Mouse (Mus musculus): ENCODE results near the gene Klhl10. TPM values are rescaled to one million over a fixed set of nuclear protein-coding genes. Genes with fewer than 3 reads are reported as not detected.

Klhl10 gene
- polyA plus RNA-seq, 1 experiment from 2014 or later: 0.93 TPM

- no peak for DNase-seq (ENCODE audit: low spot score)
These were observed 44.3 kb downstream of the Klhl10 start for GRCm38 (mm10) chr11:100485801-100486538.

DNA sequence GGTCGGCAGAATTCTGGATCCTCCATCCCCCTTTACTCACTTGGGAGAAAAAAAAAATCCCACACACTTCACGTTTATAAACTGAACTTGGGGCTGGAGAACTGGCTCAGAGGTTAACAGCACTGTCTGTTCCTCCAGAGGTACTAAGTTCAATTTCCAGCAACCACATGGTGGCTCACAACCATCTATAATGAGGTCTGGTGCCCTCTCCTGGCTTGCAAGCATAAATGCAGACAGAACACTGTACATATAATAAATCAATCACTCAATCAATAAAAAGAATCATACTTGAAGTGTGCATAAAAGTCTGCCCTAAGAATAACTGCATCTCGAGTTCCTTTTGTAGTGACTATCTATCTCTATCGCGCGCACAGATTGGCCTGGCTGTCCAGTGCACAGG lies 49.2 kb downstream of the Klhl10 start:
- Histone ChIP-seq H3K4me1 (ENCODE audit: control insufficient read depth, insufficient read depth, low read length) (no peaks in the 10 kb centered on the region), H3K36me3 (ENCODE audit: control insufficient read depth, insufficient read depth, low read length) (peaks cover 46% of the 10 kb centered on the region), H3K9me3 (ENCODE audit: control insufficient read depth, low read length) (no peaks in the 10 kb centered on the region), H3K27ac (replicated peaks; ENCODE audit: low read depth, low read length) (no peak overlapping the region), H3K4me2 (ENCODE audit: low read depth, severe bottlenecking) (no peak overlapping the region), H3K9ac (ENCODE audit: low read length) (no peak overlapping the region), H3K4me3 (ENCODE audit: low read depth, low read length) (no peak overlapping the region), H3K27me3 (ENCODE audit: control insufficient read depth, insufficient read depth, low read length) (no peaks in the 10 kb centered on the region)
- WGBS: 89% methylated on average over 6 of the region's 6 CpGs
- ATAC-seq (ENCODE audit: insufficient number of reproducible peaks, low FRiP score, low TSS enrichment, low read depth) (no peak), DNase-seq (ENCODE audit: low spot score) (no peak)

More at GRCm38 (mm10) chr11:100485801-100486538, 44.3 kb downstream of the Klhl10 start:
- H3K27ac ChIP-seq (replicated peaks; ENCODE audit: low read depth, low read length): no peak overlapping the region
- H3K4me1 ChIP-seq (ENCODE audit: control insufficient read depth, insufficient read depth, low read length): no peaks in the 10 kb centered on the region
- WGBS: 90% methylated on average over 8 of the region's 8 CpGs
- no peaks in the 10 kb centered on the region for H3K27me3 ChIP-seq (ENCODE audit: control insufficient read depth, insufficient read depth, low read length)
- no peak overlapping the region for H3K4me2 ChIP-seq (ENCODE audit: low read depth, severe bottlenecking)
- peaks cover 33% of the 10 kb centered on the region; the same call in 1 of the 2 replicates for H3K36me3 ChIP-seq (ENCODE audit: control insufficient read depth, insufficient read depth, low read length)
- ATAC-seq (ENCODE audit: insufficient number of reproducible peaks, low FRiP score, low TSS enrichment, low read depth): no peak
- no peak overlapping the region for H3K9ac ChIP-seq (ENCODE audit: low read length)
- H3K4me3 ChIP-seq (ENCODE audit: low read depth, low read length): no peak overlapping the region
- H3K9me3 ChIP-seq (ENCODE audit: control insufficient read depth, low read length): no peaks in the 10 kb centered on the region

DNA sequence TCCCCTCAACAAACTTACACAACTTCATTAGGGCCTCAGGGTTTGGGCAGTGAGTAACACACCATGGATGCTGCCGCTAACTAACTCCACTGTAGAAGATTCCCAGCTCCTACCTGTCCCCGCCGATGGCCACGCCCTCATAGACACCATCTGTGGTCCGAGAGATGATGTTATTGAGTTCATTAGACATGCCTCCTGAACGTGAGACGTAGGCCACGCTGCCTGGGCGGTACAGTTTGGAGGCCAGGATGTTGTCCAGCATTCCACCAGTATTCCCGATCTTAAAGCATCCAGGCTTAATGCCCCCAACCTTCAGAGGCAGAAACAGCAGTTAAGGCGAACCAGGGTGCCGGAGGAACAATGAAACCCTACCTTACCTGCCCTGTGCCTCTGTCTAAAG lies 52.1 kb downstream of the Klhl10 start:
- Histone ChIP-seq H3K27ac (replicated peaks; ENCODE audit: low read depth, low read length) (no peak overlapping the region), H3K9me3 (ENCODE audit: control insufficient read depth, low read length) (no peaks in the 10 kb centered on the region), H3K27me3 (ENCODE audit: control insufficient read depth, insufficient read depth, low read length) (no peaks in the 10 kb centered on the region), H3K9ac (ENCODE audit: low read length) (no peak overlapping the region), H3K4me3 (ENCODE audit: low read depth, low read length) (no peak overlapping the region), H3K4me2 (ENCODE audit: low read depth, severe bottlenecking) (no peak overlapping the region), H3K36me3 (ENCODE audit: control insufficient read depth, insufficient read depth, low read length) (peaks cover 61% of the 10 kb centered on the region), H3K4me1 (ENCODE audit: control insufficient read depth, insufficient read depth, low read length) (no peaks in the 10 kb centered on the region)
- DNase-seq (ENCODE audit: low spot score) (no peak), ATAC-seq (ENCODE audit: insufficient number of reproducible peaks, low FRiP score, low TSS enrichment, low read depth) (no peak)
- WGBS: 93% methylated on average over 12 of the region's 12 CpGs

- DNase-seq (ENCODE audit: low spot score) (no peak), ATAC-seq (ENCODE audit: insufficient number of reproducible peaks, low FRiP score, low TSS enrichment, low read depth) (no peak)
- 84% methylated on average over 3 of the region's 3 CpGs for WGBS
- H3K4me2 ChIP-seq (ENCODE audit: low read depth, severe bottlenecking): no peak overlapping the region
- no peaks in the 10 kb centered on the region for H3K27me3 ChIP-seq (ENCODE audit: control insufficient read depth, insufficient read depth, low read length)
- H3K9ac ChIP-seq (ENCODE audit: low read length): no peak overlapping the region
- no peak overlapping the region for H3K4me3 ChIP-seq (ENCODE audit: low read depth, low read length)
- H3K27ac ChIP-seq (replicated peaks; ENCODE audit: low read depth, low read length): no peak overlapping the region
- peaks cover 62% of the 10 kb centered on the region for H3K36me3 ChIP-seq (ENCODE audit: control insufficient read depth, insufficient read depth, low read length)
- H3K9me3 ChIP-seq (ENCODE audit: control insufficient read depth, low read length): no peaks in the 10 kb centered on the region
- no peaks in the 10 kb centered on the region for H3K4me1 ChIP-seq (ENCODE audit: control insufficient read depth, insufficient read depth, low read length)
These were observed 58.5 kb downstream of the Klhl10 start for GRCm38 (mm10) chr11:100500241-100500640.

- ATAC-seq (ENCODE audit: insufficient number of reproducible peaks, low FRiP score, low TSS enrichment, low read depth) (no peak), DNase-seq (ENCODE audit: low spot score) (no peak)
- 92% methylated on average over 7 of the region's 7 CpGs for WGBS
- H3K27ac ChIP-seq (replicated peaks; ENCODE audit: low read depth, low read length): no peak overlapping the region
- H3K4me1 ChIP-seq (ENCODE audit: control insufficient read depth, insufficient read depth, low read length): no peaks in the 10 kb centered on the region
- H3K4me3 ChIP-seq (ENCODE audit: low read depth, low read length): no peak overlapping the region
- no peaks in the 10 kb centered on the region for H3K27me3 ChIP-seq (ENCODE audit: control insufficient read depth, insufficient read depth, low read length)
- no peak overlapping the region for H3K9ac ChIP-seq (ENCODE audit: low read length)
- H3K36me3 ChIP-seq (ENCODE audit: control insufficient read depth, insufficient read depth, low read length): peaks cover 63% of the 10 kb centered on the region
- H3K9me3 ChIP-seq (ENCODE audit: control insufficient read depth, low read length): no peaks in the 10 kb centered on the region
- no peak overlapping the region for H3K4me2 ChIP-seq (ENCODE audit: low read depth, severe bottlenecking)
These were observed 58.9 kb downstream of the Klhl10 start for GRCm38 (mm10) chr11:100500651-100501050.

- Histone ChIP-seq H3K27me3 (ENCODE audit: control insufficient read depth, insufficient read depth, low read length) (no peaks in the 10 kb centered on the region), H3K9ac (ENCODE audit: low read length) (no peak overlapping the region), H3K36me3 (ENCODE audit: control insufficient read depth, insufficient read depth, low read length) (peaks cover 60% of the 10 kb centered on the region), H3K4me3 (ENCODE audit: low read depth, low read length) (no peak overlapping the region), H3K4me1 (ENCODE audit: control insufficient read depth, insufficient read depth, low read length) (no peaks in the 10 kb centered on the region), H3K4me2 (ENCODE audit: low read depth, severe bottlenecking) (no peak overlapping the region), H3K27ac (replicated peaks; ENCODE audit: low read depth, low read length) (no peak overlapping the region), H3K9me3 (ENCODE audit: control insufficient read depth, low read length) (no peaks in the 10 kb centered on the region)
- ATAC-seq (ENCODE audit: insufficient number of reproducible peaks, low FRiP score, low TSS enrichment, low read depth): no peak
- WGBS: 62% methylated on average over 6 of the region's 6 CpGs
- no peak for DNase-seq (ENCODE audit: low spot score)
These were observed 59.6 kb downstream of the Klhl10 start for GRCm38 (mm10) chr11:100501321-100501720.

GRCm38 (mm10) chr11:100504990-100505660 lies 63.4 kb downstream of the Klhl10 start:
- H3K36me3 ChIP-seq (ENCODE audit: control insufficient read depth, insufficient read depth, low read length): peaks cover 44% of the 10 kb centered on the region

DNA sequence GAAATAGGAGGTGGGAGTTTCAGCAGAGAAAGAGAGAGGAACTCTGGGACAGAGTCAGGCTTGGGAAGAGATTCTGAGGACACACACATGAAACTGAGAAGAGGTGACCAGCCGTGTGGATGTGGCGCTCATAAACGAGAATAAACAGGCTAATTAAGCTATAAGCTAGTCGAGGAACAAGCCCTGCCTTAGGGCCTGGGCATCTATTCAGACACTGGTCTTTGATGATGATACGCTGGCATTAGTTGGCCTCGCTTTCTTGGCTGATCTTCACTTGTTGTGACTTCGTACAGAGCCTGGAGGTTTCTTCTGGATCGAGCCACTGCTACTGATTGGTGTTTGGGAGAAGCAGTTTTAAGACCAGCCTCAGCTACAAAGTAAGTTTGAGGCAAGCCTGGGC lies 64.3 kb downstream of the Klhl10 start:
- H3K27ac ChIP-seq (replicated peaks; ENCODE audit: low read depth, low read length): no peak overlapping the region
- H3K9me3 ChIP-seq (ENCODE audit: control insufficient read depth, low read length): no peaks in the 10 kb centered on the region
- H3K4me2 ChIP-seq (ENCODE audit: low read depth, severe bottlenecking): no peak overlapping the region
- H3K4me3 ChIP-seq (ENCODE audit: low read depth, low read length): no peak overlapping the region
- H3K36me3 ChIP-seq (ENCODE audit: control insufficient read depth, insufficient read depth, low read length): peaks cover 43% of the 10 kb centered on the region
- no peak for DNase-seq (ENCODE audit: low spot score)
- no peaks in the 10 kb centered on the region for H3K27me3 ChIP-seq (ENCODE audit: control insufficient read depth, insufficient read depth, low read length)
- H3K4me1 ChIP-seq (ENCODE audit: control insufficient read depth, insufficient read depth, low read length): no peaks in the 10 kb centered on the region
- ATAC-seq (ENCODE audit: insufficient number of reproducible peaks, low FRiP score, low TSS enrichment, low read depth): no peak
- no peak overlapping the region for H3K9ac ChIP-seq (ENCODE audit: low read length)
- WGBS: 96% methylated on average over 8 of the region's 8 CpGs

More at GRCm38 (mm10) chr11:100504990-100505660, 63.4 kb downstream of the Klhl10 start:
- ATAC-seq (ENCODE audit: insufficient number of reproducible peaks, low FRiP score, low TSS enrichment, low read depth) (no peak), DNase-seq (ENCODE audit: low spot score) (no peak)
- Histone ChIP-seq H3K27ac (replicated peaks; ENCODE audit: low read depth, low read length) (no peak overlapping the region), H3K4me3 (ENCODE audit: low read depth, low read length) (no peak overlapping the region), H3K9me3 (ENCODE audit: control insufficient read depth, low read length) (no peaks in the 10 kb centered on the region), H3K4me1 (ENCODE audit: control insufficient read depth, insufficient read depth, low read length) (no peaks in the 10 kb centered on the region), H3K27me3 (ENCODE audit: control insufficient read depth, insufficient read depth, low read length) (no peaks in the 10 kb centered on the region), H3K9ac (ENCODE audit: low read length) (no peak overlapping the region), H3K4me2 (ENCODE audit: low read depth, severe bottlenecking) (no peak overlapping the region)
- WGBS: 94% methylated on average over 12 of the region's 12 CpGs
